Mouse (Mus musculus): ENCODE data around the gene Egfl8. TPM values are rescaled to one million over a fixed set of nuclear protein-coding genes. Genes with fewer than 3 reads are reported as not detected.

The Egfl8 gene
- polyA plus RNA-seq, 1 experiment from 2014 or later, result 4.0 TPM

DNA sequence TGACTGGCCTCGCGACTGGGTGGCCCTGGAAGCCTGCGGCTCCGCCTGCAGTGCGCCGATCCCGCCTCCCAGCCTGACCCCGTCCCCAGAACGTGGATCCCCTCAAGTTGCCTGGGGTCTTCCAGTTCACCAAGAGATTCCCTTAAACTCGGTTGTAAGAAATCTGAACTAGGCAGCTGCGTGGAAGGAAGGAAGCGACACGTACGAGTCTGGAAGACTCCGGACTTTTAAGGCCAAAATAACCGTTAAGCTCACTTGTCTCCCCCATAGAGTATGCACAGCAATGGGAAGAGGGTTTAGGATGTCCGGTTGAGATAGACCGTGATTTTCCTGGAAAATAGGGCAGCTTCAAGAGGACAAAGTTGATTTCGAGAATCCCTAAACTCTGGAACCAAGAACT is 28.0 kb downstream of the Egfl8 start:
- Histone ChIP-seq H3K27me3 (replicated peaks; ENCODE audit: low read depth, poor library complexity, severe bottlenecking) (no peaks in the 10 kb centered on the region; the same call in 1 of the 2 replicates), H3K27ac (replicated peaks) (peak overlapping the region; percentile 97), H3K4me1 (peaks cover 76% of the 10 kb centered on the region), H3K4me3 (peak overlapping the region; percentile 86), H3K9me3 (no peaks in the 10 kb centered on the region), H3K36me3 (replicated peaks) (no peaks in the 10 kb centered on the region)
- DNase-seq (ENCODE audit: low spot score), result no peak
- 6% methylated on average over 19 of the region's 19 CpGs for WGBS

DNA sequence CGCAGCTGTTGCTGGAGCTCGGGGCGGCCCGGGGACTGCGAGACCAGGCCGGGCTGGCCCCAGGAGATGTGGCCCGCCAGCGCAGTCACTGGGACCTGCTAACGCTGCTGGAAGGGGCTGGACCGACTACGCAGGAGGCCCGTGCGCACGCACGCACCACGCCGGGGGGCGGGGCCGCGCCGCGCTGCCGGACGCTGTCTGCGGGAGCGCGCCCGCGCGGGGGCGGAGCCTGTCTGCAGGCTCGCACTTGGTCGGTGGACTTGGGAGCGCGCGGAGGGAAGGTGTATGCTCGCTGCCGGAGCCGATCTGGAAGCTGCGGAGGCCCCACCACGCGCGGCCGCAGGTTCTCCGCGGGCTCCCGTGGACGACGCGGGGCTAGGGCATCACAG is 28.4 kb downstream of the Egfl8 start:
- Histone ChIP-seq H3K27ac (replicated peaks) (peak overlapping the region; percentile 97), H3K36me3 (replicated peaks) (no peaks in the 10 kb centered on the region), H3K4me3 (peak overlapping the region; percentile 86), H3K4me1 (peaks cover 76% of the 10 kb centered on the region), H3K9me3 (no peaks in the 10 kb centered on the region), H3K27me3 (replicated peaks; ENCODE audit: low read depth, poor library complexity, severe bottlenecking) (no peaks in the 10 kb centered on the region; the same call in 1 of the 2 replicates)
- under 1% methylated on average over 50 of the region's 50 CpGs for WGBS
- peak; percentile 98 for DNase-seq (ENCODE audit: low spot score)

DNA sequence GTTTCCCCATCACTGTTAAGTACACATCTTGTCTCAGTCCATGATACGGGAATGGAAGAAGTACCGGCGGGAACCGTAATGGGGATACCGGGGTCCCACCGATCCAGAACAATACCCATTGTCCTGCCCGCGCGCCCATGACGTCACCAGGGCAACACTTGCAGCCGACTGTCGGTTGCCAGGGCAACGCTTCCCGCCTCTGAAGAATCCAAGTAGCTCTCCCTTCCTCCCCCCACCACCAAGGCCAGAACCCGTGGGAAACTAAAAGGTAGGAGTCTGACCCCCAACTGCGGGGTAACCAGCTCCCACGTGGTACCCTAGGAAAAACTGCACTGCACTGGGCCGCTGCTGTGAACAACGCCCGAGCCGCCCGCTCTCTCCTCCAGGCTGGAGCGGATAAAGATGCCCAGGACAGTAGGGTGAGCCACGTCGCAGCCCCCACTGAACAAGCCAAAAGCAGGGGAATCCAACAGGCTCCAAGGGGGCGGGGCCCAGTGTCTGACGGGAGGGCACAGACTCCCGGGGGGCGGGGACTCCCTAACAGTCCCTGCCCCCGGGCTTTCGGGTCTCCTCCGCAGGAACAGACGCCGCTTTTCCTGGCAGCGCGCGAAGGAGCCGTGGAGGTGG is 28.9 kb downstream of the Egfl8 start:
- Histone ChIP-seq H3K9me3 (no peaks in the 10 kb centered on the region), H3K27ac (replicated peaks) (peak overlapping the region; percentile 97), H3K4me1 (peaks cover 74% of the 10 kb centered on the region), H3K4me3 (peak overlapping the region; percentile 86), H3K27me3 (replicated peaks; ENCODE audit: low read depth, poor library complexity, severe bottlenecking) (no peaks in the 10 kb centered on the region; the same call in 1 of the 2 replicates), H3K36me3 (replicated peaks) (no peaks in the 10 kb centered on the region)
- under 1% methylated on average over 38 of the region's 38 CpGs for WGBS
- peak; percentile 94 for DNase-seq (ENCODE audit: low spot score)

DNA sequence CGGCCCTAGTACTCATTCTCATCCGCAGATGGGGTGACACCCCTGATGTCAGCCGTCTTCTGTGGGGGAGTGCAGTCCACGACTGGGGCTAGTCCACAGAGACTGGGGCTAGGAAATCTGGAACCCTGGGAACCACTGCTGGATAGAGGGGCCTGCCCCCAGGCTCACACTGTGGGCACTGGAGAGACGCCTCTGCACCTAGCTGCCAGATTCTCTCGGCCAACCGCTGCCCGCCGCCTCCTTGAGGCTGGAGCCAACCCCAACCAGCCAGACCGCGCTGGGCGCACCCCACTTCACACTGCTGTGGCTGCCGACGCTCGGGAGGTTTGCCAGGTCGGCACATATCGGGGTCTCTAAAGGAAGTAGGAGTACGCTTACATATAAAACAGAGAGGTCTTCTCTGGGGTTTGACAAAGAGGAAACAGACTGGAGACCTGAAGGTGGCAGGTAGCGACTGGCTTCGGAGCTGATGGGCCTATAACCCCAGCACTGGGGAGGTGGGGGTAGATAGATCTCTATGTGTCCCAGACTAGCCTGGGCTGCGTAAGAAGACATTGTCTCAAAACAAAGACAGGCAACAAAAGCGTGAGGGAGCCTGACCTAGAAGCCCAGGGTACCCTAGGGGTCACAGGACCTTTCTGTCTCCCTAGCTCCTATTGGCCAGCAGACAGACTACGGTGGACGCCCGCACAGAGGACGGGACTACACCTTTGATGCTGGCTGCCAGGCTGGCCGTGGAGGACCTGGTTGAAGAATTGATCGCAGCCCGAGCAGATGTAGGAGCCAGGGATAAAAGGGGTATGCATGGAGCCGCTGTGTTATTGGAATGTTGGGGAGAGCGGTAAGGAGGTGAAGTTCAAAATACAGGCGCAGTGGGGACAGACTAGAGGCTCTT is 29.6 kb downstream of the Egfl8 start:
- DNase-seq (ENCODE audit: low spot score), result peak; percentile 58
- Histone ChIP-seq H3K4me1 (peaks cover 66% of the 10 kb centered on the region), H3K4me3 (peak overlapping the region; percentile 86), H3K27me3 (replicated peaks; ENCODE audit: low read depth, poor library complexity, severe bottlenecking) (no peaks in the 10 kb centered on the region; the same call in 1 of the 2 replicates), H3K36me3 (replicated peaks) (no peaks in the 10 kb centered on the region), H3K27ac (replicated peaks) (peak overlapping the region; percentile 97), H3K9me3 (no peaks in the 10 kb centered on the region)
- WGBS, result 24% methylated on average over 32 of the region's 32 CpGs

DNA sequence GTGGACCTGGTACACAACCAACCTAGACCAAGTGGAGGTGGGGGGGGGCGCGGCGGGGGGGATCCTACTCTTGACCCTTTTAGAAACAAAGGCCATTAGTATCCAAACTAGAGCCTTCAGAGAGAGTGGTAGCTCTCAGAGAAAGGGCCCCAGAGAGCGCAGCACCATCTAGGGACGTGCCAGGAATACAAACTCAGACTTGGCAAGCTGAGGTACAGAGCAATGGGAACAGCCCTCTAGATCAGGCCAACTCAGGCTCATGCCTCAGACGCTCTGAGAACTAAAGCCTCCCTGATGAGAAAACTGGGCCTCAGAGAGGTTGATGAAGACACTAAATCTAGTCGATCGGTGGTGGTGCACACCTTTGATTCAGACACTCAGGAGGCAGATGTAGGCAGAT is 30.6 kb downstream of the Egfl8 start:
- Histone ChIP-seq H3K27ac (replicated peaks) (peak overlapping the region; percentile 97; the same call in 1 of the 2 replicates), H3K9me3 (no peaks in the 10 kb centered on the region), H3K36me3 (replicated peaks) (no peaks in the 10 kb centered on the region), H3K4me1 (peaks cover 56% of the 10 kb centered on the region), H3K4me3 (no peak overlapping the region), H3K27me3 (replicated peaks; ENCODE audit: low read depth, poor library complexity, severe bottlenecking) (no peaks in the 10 kb centered on the region; the same call in 1 of the 2 replicates)
- 87% methylated on average over 8 of the region's 8 CpGs for WGBS
- no peak for DNase-seq (ENCODE audit: low spot score)

DNA sequence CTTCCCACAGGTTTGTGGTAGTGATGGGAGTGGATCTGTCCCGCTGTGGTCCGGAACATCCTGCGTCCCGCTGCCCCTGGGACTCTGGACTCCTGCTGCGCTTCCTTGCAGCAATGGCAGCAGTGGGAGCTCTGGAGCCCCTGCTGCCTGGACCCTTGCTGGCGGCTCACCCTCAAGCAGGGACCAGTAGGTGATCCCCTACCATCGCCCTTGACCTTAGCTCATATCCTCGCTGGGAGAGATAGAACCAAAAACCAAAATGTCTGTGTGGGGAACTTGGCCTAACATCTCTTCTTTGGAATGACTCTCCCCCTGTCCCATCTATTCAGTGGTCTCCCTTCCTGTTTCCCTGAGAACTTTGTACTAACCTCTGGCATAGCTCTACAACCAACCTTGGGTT is 32.0 kb downstream of the Egfl8 start:
- no peak for DNase-seq (ENCODE audit: low spot score)
- Histone ChIP-seq H3K27me3 (replicated peaks; ENCODE audit: low read depth, poor library complexity, severe bottlenecking) (no peaks in the 10 kb centered on the region; the same call in 1 of the 2 replicates), H3K36me3 (replicated peaks) (no peaks in the 10 kb centered on the region), H3K27ac (replicated peaks) (peak overlapping the region; percentile 20; the same call in 1 of the 2 replicates), H3K4me1 (peaks cover 43% of the 10 kb centered on the region), H3K4me3 (0 out of 2 replicates have a peak overlapping the region, but pooled peaks have one; percentile 18), H3K9me3 (no peaks in the 10 kb centered on the region)
- 78% methylated on average over 8 of the region's 8 CpGs for WGBS

DNA sequence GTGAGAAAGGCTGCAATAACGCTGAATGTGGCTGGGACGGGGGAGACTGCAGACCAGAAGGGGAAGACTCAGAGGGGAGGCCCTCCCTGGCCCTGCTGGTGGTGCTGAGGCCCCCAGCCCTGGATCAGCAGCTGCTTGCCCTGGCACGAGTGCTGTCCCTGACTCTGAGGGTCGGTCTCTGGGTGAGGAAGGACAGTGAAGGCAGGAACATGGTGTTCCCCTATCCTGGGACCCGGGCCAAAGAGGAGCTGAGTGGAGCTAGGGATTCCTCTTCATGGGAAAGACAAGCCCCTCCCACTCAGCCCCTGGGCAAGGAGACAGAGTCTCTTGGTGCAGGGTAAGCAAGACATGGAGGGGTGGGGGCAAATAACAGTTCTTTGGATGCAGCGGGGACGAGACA is 32.4 kb downstream of the Egfl8 start:
- 0 out of 2 replicates have a peak overlapping the region, but pooled peaks have one; percentile 18 for H3K4me3 ChIP-seq
- no peaks in the 10 kb centered on the region for H3K9me3 ChIP-seq
- WGBS, result 53% methylated on average over 7 of the region's 7 CpGs
- peaks cover 39% of the 10 kb centered on the region for H3K4me1 ChIP-seq
- no peak for DNase-seq (ENCODE audit: low spot score)
- no peaks in the 10 kb centered on the region; the same call in 1 of the 2 replicates for H3K27me3 ChIP-seq (replicated peaks; ENCODE audit: low read depth, poor library complexity, severe bottlenecking)
- no peaks in the 10 kb centered on the region for H3K36me3 ChIP-seq (replicated peaks)
- H3K27ac ChIP-seq (replicated peaks), result peak overlapping the region; percentile 20; the same call in 1 of the 2 replicates

DNA sequence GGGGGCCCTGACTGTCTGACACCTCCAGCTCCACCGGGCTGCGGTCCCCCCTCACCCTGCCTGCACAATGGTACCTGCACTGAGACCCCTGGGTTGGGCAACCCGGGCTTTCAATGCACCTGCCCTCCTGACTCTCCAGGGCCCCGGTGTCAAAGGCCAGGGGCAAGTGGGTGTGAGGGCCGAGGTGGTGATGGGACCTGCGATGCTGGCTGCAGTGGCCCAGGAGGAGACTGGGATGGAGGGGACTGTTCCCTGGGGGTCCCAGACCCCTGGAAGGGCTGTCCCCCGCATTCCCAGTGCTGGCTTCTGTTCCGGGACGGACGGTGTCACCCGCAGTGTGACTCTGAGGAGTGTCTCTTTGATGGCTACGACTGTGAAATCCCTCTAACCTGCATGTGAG is 33.2 kb downstream of the Egfl8 start:
- no peak for DNase-seq (ENCODE audit: low spot score)
- no peaks in the 10 kb centered on the region for H3K36me3 ChIP-seq (replicated peaks)
- H3K4me1 ChIP-seq, result peaks cover 30% of the 10 kb centered on the region
- 87% methylated on average over 12 of the region's 12 CpGs for WGBS
- H3K27ac ChIP-seq (replicated peaks), result no peak overlapping the region; the same call in 1 of the 2 replicates
- H3K9me3 ChIP-seq, result no peaks in the 10 kb centered on the region
- H3K27me3 ChIP-seq (replicated peaks; ENCODE audit: low read depth, poor library complexity, severe bottlenecking), result no peaks in the 10 kb centered on the region; the same call in 1 of the 2 replicates
- peak overlapping the region; percentile 13; the same call in 1 of the 2 replicates for H3K4me3 ChIP-seq

DNA sequence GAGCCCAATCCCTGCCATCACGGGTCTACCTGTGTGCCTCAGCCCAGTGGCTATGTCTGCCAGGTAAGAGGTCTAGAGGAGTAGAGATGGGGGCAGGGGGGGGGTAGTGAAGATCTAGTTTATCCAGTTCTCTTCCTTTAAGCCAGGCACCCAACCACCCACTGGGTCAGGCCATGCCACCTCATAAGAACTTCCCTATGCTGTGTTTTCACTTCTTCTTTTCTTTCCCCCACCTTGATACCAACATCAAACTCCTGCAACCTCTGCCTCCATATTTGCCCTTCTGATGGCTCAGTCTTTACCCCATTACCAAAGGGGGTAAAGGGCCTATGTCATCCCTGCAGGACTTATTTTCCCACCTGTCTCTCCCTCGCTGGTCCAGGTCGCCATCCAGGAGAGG is 37.7 kb downstream of the Egfl8 start:
- no peaks in the 10 kb centered on the region for H3K9me3 ChIP-seq

DNA sequence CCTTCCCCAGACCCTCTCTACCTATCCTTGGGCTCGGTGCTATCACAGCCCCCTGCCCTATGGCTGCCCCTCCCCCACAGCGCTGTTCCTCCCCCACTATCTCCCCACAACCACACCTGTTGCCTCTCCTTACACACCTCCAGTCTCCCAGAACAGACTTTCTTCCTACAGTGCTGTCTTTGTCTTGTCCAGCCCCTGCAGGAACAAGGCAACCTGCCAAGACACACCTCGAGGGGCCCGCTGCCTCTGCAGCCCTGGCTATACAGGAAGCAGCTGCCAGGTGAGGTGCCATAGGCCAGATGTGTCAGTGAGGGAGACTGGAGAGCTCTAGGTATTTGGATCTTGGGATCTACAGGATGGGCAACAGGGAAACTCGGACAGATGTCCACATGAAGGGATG is 39.2 kb downstream of the Egfl8 start:
- no peak overlapping the region for H3K27ac ChIP-seq (replicated peaks)
- no peaks in the 10 kb centered on the region for H3K36me3 ChIP-seq (replicated peaks)
- H3K4me1 ChIP-seq, result peaks cover 17% of the 10 kb centered on the region
- no peak overlapping the region for H3K4me3 ChIP-seq
- 0 out of 2 replicates have a peak, but pooled peaks cover 4% of the 10 kb centered on the region for H3K9me3 ChIP-seq
- no peaks in the 10 kb centered on the region; the same call in 1 of the 2 replicates for H3K27me3 ChIP-seq (replicated peaks; ENCODE audit: low read depth, poor library complexity, severe bottlenecking)
- 68% methylated on average over 5 of the region's 5 CpGs for WGBS
- no peak for DNase-seq (ENCODE audit: low spot score)

More for the DNA sequence above, 37.7 kb downstream of the Egfl8 start:
- H3K4me1 ChIP-seq, result peaks cover 17% of the 10 kb centered on the region
- no peak overlapping the region for H3K27ac ChIP-seq (replicated peaks)
- DNase-seq (ENCODE audit: low spot score), result no peak
- no peaks in the 10 kb centered on the region; the same call in 1 of the 2 replicates for H3K27me3 ChIP-seq (replicated peaks; ENCODE audit: low read depth, poor library complexity, severe bottlenecking)
- H3K36me3 ChIP-seq (replicated peaks), result no peaks in the 10 kb centered on the region
- WGBS, result 91% methylated on average over 3 of the region's 3 CpGs
- no peak overlapping the region for H3K4me3 ChIP-seq

DNA sequence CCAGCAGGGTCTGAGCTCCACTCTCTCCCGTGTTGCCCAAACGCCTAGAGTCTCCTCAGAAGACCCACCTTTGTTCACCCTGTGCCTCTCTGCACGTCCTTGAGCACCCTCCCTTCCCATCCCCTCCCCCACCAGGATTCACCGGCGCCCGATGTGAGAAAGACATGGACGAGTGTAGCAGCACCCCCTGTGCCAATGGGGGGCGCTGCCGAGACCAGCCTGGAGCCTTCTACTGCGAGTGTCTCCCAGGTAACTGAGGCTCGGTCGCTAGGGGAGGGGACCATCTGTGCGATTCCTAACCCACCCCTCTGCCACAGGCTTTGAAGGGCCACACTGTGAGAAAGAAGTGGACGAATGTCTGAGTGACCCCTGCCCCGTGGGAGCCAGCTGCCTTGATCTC is 43.4 kb downstream of the Egfl8 start:
- H3K4me1 ChIP-seq, result peaks cover 22% of the 10 kb centered on the region
- 0 out of 2 replicates have a peak, but pooled peaks cover 4% of the 10 kb centered on the region for H3K9me3 ChIP-seq
- no peak for DNase-seq (ENCODE audit: low spot score)
- H3K27ac ChIP-seq (replicated peaks), result no peak overlapping the region; the same call in 1 of the 2 replicates
- no peaks in the 10 kb centered on the region for H3K36me3 ChIP-seq (replicated peaks)
- peaks cover 15% of the 10 kb centered on the region for H3K27me3 ChIP-seq (replicated peaks; ENCODE audit: low read depth, poor library complexity, severe bottlenecking)
- no peak overlapping the region for H3K4me3 ChIP-seq
- WGBS, result 8% methylated on average over 15 of the region's 15 CpGs

DNA sequence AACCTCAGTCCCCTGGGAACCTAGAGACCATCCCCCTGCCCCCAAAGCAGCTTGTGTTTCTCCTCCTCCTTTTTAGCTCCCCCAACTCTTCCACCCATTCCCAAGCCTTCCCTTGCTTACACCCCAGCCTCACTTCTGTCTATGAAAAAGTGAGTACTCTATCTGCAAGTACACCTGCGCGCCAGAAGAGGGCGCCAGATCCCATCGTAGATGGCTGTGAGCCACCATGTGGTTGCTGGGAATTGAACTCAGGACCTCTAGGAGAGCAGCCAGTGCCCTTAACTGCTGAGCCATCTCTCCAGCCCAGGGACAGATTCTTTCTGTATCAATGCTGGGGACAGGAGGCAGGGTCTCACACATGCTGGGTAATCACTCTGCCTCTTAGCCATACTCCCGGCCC is 43.9 kb downstream of the Egfl8 start:
- H3K27ac ChIP-seq (replicated peaks), result no peak overlapping the region
- 16% methylated on average over 5 of the region's 5 CpGs for WGBS
- no peak for DNase-seq (ENCODE audit: low spot score)

More for the DNA sequence above, 43.9 kb downstream of the Egfl8 start:
- Histone ChIP-seq H3K36me3 (replicated peaks) (no peaks in the 10 kb centered on the region), H3K4me1 (peaks cover 22% of the 10 kb centered on the region), H3K9me3 (0 out of 2 replicates have a peak, but pooled peaks cover 4% of the 10 kb centered on the region), H3K4me3 (no peak overlapping the region), H3K27me3 (replicated peaks; ENCODE audit: low read depth, poor library complexity, severe bottlenecking) (peaks cover 20% of the 10 kb centered on the region)

Data from embryonic facial prominence, embryonic 10.5 days (tissue).